Mouse (Mus musculus): Measurements from ENCODE around the gene Alg14. TPM values are rescaled to one million over a fixed set of nuclear protein-coding genes. Genes with fewer than 3 reads are reported as not detected.

The Alg14 gene
- polyA plus RNA-seq, 1 experiment from 2014 or later = 43.9 TPM

GRCm38 (mm10) chr3:121355569-121355968 lies 64.0 kb downstream of the Alg14 start:
- DNase-seq (no peak), ATAC-seq (ENCODE audit: insufficient read depth) (no peak)
- WGBS = 79% methylated on average over 9 of the region's 9 CpGs
- Histone ChIP-seq H3K4me1 (ENCODE audit: insufficient read depth) (peaks cover 3% of the 10 kb centered on the region; the same call in 1 of the 2 replicates), H3K9ac (no peak overlapping the region), H3K27ac (ENCODE audit: low read depth) (no peak overlapping the region), H3K9me3 (ENCODE audit: low read depth, low read length) (no peaks in the 10 kb centered on the region), H3K27me3 (ENCODE audit: insufficient read depth, low read length) (no peaks in the 10 kb centered on the region), H3K4me2 (no peak overlapping the region), H3K4me3 (ENCODE audit: low read depth, low read length) (no peak overlapping the region), H3K36me3 (ENCODE audit: insufficient read depth) (no peaks in the 10 kb centered on the region)
- no peak for TF ChIP-seq CTCF (IDR thresholded peaks at IDR 0.05; ENCODE audit: low read depth)

GRCm38 (mm10) chr3:121356111-121356510 lies 64.5 kb downstream of the Alg14 start:
- ATAC-seq (ENCODE audit: insufficient read depth) = no peak
- H3K4me1 ChIP-seq (ENCODE audit: insufficient read depth) = peaks cover 3% of the 10 kb centered on the region; the same call in 1 of the 2 replicates
- WGBS = 71% methylated on average over 6 of the region's 6 CpGs

DNA sequence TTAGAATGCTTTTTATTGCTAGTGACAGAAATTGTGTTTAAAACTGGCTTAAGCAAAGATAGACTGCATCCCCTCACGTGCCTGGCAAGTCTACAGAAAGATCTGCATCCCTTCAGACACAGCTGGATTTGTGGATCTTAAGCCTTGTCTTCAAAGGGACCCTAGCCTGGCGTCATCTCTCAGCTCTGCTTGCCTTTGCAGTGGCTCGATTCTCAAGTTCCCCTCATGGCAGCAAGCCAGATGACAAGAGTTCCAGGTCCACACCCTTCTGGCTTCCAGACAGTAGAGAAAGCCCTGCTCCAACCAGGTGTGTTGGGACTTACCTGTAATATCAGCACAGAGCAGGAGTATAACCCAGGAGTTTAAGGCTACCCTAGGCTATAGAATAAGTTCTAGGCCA lies 65.5 kb downstream of the Alg14 start:
- Histone ChIP-seq H3K9ac (no peak overlapping the region), H3K36me3 (ENCODE audit: insufficient read depth) (no peaks in the 10 kb centered on the region), H3K27me3 (ENCODE audit: insufficient read depth, low read length) (no peaks in the 10 kb centered on the region), H3K4me2 (no peak overlapping the region), H3K27ac (ENCODE audit: low read depth) (no peak overlapping the region), H3K9me3 (ENCODE audit: low read depth, low read length) (no peaks in the 10 kb centered on the region), H3K4me1 (ENCODE audit: insufficient read depth) (peaks cover 3% of the 10 kb centered on the region; the same call in 1 of the 2 replicates), H3K4me3 (ENCODE audit: low read depth, low read length) (no peak overlapping the region)
- TF ChIP-seq CTCF (IDR thresholded peaks at IDR 0.05; ENCODE audit: low read depth) = no peak
- ATAC-seq (ENCODE audit: insufficient read depth) = peak; percentile 38
- peak; percentile 64 for DNase-seq
- WGBS = 30% methylated on average over 3 of the region's 3 CpGs

More at GRCm38 (mm10) chr3:121356111-121356510, 64.5 kb downstream of the Alg14 start:
- no peak overlapping the region for H3K4me3 ChIP-seq (ENCODE audit: low read depth, low read length)
- no peaks in the 10 kb centered on the region for H3K36me3 ChIP-seq (ENCODE audit: insufficient read depth)
- no peak for DNase-seq
- H3K4me2 ChIP-seq = no peak overlapping the region
- no peaks in the 10 kb centered on the region for H3K27me3 ChIP-seq (ENCODE audit: insufficient read depth, low read length)
- TF ChIP-seq CTCF (IDR thresholded peaks at IDR 0.05; ENCODE audit: low read depth) = no peak
- H3K9ac ChIP-seq = no peak overlapping the region
- H3K9me3 ChIP-seq (ENCODE audit: low read depth, low read length) = no peaks in the 10 kb centered on the region
- H3K27ac ChIP-seq (ENCODE audit: low read depth) = no peak overlapping the region

DNA sequence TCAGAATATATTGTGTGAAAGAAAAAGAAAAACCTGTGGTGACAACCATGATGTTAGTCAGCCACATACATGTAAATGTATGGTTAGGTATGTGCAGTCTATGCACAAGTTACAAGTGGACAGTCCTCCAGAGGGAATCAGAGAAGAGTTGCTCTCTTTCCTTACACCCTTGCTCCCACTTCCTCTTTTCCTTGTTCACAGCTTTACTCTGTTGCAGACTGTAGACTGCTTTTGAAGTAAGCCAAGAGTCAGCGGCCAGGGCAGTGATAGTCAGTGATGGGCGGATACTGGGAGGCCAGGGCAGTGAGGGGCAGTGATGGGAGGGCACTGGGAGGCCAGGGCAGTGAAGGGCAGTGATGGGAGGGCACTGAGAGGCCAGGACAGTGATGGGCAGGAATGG lies 66.7 kb downstream of the Alg14 start:
- Histone ChIP-seq H3K9me3 (ENCODE audit: low read depth, low read length) (no peaks in the 10 kb centered on the region), H3K9ac (no peak overlapping the region), H3K27ac (ENCODE audit: low read depth) (no peak overlapping the region), H3K27me3 (ENCODE audit: insufficient read depth, low read length) (no peaks in the 10 kb centered on the region), H3K4me1 (ENCODE audit: insufficient read depth) (peaks cover 3% of the 10 kb centered on the region; the same call in 1 of the 2 replicates), H3K36me3 (ENCODE audit: insufficient read depth) (no peaks in the 10 kb centered on the region), H3K4me2 (no peak overlapping the region), H3K4me3 (ENCODE audit: low read depth, low read length) (no peak overlapping the region)
- DNase-seq (no peak), ATAC-seq (ENCODE audit: insufficient read depth) (no peak)
- 47% methylated on average over 2 of the region's 2 CpGs for WGBS
- no peak for TF ChIP-seq CTCF (IDR thresholded peaks at IDR 0.05; ENCODE audit: low read depth)

GRCm38 (mm10) chr3:121358850-121359249 lies 67.3 kb downstream of the Alg14 start:
- Histone ChIP-seq H3K4me3 (ENCODE audit: low read depth, low read length) (no peak overlapping the region), H3K9ac (no peak overlapping the region), H3K27ac (ENCODE audit: low read depth) (no peak overlapping the region), H3K4me1 (ENCODE audit: insufficient read depth) (peaks cover 3% of the 10 kb centered on the region; the same call in 1 of the 2 replicates), H3K9me3 (ENCODE audit: low read depth, low read length) (no peaks in the 10 kb centered on the region), H3K36me3 (ENCODE audit: insufficient read depth) (no peaks in the 10 kb centered on the region), H3K4me2 (no peak overlapping the region), H3K27me3 (ENCODE audit: insufficient read depth, low read length) (no peaks in the 10 kb centered on the region)
- DNase-seq (no peak), ATAC-seq (ENCODE audit: insufficient read depth) (no peak)
- WGBS = 72% methylated on average over 6 of the region's 6 CpGs
- TF ChIP-seq CTCF (IDR thresholded peaks at IDR 0.05; ENCODE audit: low read depth) = no peak

DNA sequence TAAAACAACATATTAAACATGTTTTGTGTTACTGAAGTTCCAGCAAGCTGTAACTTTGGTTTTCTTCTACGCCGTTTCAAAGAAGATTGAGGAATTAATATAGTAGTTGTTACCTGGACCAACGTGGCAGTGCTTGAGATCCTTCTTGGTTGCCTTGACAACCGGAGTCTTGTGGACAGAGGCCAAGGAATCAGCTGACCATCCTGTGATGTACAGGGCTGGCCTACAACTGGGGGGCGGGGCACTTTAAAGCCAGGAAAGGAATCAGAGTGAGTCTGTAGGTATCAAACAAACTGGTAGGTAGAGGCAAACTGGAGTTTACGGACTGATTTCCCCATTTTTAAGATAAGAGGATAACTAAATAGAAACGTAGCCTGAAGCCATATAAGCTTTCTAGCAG lies 67.7 kb downstream of the Alg14 start:
- Histone ChIP-seq H3K4me1 (ENCODE audit: insufficient read depth) (peaks cover 3% of the 10 kb centered on the region; the same call in 1 of the 2 replicates), H3K9ac (no peak overlapping the region), H3K4me3 (ENCODE audit: low read depth, low read length) (no peak overlapping the region), H3K36me3 (ENCODE audit: insufficient read depth) (no peaks in the 10 kb centered on the region), H3K27me3 (ENCODE audit: insufficient read depth, low read length) (no peaks in the 10 kb centered on the region), H3K27ac (ENCODE audit: low read depth) (no peak overlapping the region), H3K4me2 (no peak overlapping the region), H3K9me3 (ENCODE audit: low read depth, low read length) (no peaks in the 10 kb centered on the region)
- no peak for TF ChIP-seq CTCF (IDR thresholded peaks at IDR 0.05; ENCODE audit: low read depth)
- ATAC-seq (ENCODE audit: insufficient read depth) (no peak), DNase-seq (no peak)
- WGBS = 74% methylated on average over 7 of the region's 7 CpGs

DNA sequence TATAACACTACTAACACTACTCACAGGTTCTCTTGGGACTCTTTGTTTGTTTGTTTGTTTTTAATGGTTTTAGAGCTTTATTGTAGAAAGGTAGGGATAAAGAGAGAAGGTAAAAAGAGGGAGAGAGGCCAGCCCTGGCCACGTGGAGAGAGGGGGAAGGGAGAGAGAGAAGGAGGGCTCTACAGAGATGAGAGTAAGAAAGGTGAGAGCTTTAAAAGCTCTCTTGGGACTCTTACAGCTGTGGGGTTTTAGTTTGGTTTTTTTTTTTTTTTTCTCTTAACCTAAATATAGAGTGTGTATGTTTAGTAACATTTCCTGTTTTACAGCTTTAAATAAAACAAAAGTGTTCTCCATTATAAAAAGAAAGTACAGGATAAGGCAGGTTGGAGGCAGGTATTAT lies 70.4 kb downstream of the Alg14 start:
- 58% methylated on average over 1 of the region's 1 CpGs for WGBS
- ATAC-seq (ENCODE audit: insufficient read depth) (no peak), DNase-seq (no peak)
- Histone ChIP-seq H3K4me2 (no peak overlapping the region), H3K9ac (no peak overlapping the region), H3K36me3 (ENCODE audit: insufficient read depth) (no peaks in the 10 kb centered on the region), H3K27ac (ENCODE audit: low read depth) (no peak overlapping the region), H3K4me3 (ENCODE audit: low read depth, low read length) (no peak overlapping the region), H3K27me3 (ENCODE audit: insufficient read depth, low read length) (no peaks in the 10 kb centered on the region), H3K9me3 (ENCODE audit: low read depth, low read length) (no peaks in the 10 kb centered on the region), H3K4me1 (ENCODE audit: insufficient read depth) (peaks cover 3% of the 10 kb centered on the region; the same call in 1 of the 2 replicates)
- no peak for TF ChIP-seq CTCF (IDR thresholded peaks at IDR 0.05; ENCODE audit: low read depth)

DNA sequence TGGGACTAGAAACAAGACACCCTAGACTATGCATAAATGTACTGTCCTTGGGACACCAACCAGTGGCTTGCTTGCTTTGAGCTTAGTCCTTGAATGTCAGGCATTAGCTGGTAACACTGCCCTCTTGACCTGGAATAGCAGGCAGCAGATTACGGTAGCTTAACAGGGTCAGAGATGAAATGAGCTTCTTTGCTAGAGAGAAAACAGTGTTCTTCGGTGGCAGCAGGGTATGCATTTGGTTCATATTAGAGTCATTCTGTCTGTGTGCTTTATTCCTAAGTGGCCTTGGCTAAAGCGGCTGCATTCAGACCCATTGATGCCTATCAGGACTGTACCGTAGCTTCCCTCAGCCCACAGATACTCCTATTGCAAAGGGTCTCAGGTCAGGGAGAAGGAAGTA lies 72.8 kb downstream of the Alg14 start:
- H3K4me2 ChIP-seq = no peak overlapping the region
- no peak overlapping the region for H3K4me3 ChIP-seq (ENCODE audit: low read depth, low read length)
- H3K9ac ChIP-seq = no peak overlapping the region
- H3K4me1 ChIP-seq (ENCODE audit: insufficient read depth) = no peaks in the 10 kb centered on the region
- ATAC-seq (ENCODE audit: insufficient read depth) (no peak), DNase-seq (no peak)
- WGBS = 73% methylated on average over 4 of the region's 4 CpGs
- no peaks in the 10 kb centered on the region for H3K36me3 ChIP-seq (ENCODE audit: insufficient read depth)
- TF ChIP-seq CTCF (IDR thresholded peaks at IDR 0.05; ENCODE audit: low read depth) = no peak
- H3K9me3 ChIP-seq (ENCODE audit: low read depth, low read length) = no peaks in the 10 kb centered on the region
- no peak overlapping the region for H3K27ac ChIP-seq (ENCODE audit: low read depth)
- H3K27me3 ChIP-seq (ENCODE audit: insufficient read depth, low read length) = no peaks in the 10 kb centered on the region
